Mouse (Mus musculus) lung, postnatal 0 days (tissue): ENCODE measurements at regions not wholly inside any gene's neighbourhood (a gene's known extent, or its start where the extent isn't known, plus 50 kb on each side); places are given as distances from the start of the nearest gene placed in this dataset.

Experiments used
- CTCF ChIP-seq: IDR thresholded peaks from 2 replicates; pipeline ENCODE4 v1.5.1; 2016; ENCODE audit warnings: antibody characterized with exemption, mild to moderate bottlenecking
- EP300 ChIP-seq: IDR thresholded peaks from 2 replicates; pipeline ENCODE4 v1.6.1; 2016; ENCODE audit warnings: antibody characterized with exemption, mild to moderate bottlenecking, control low read depth

DNA sequence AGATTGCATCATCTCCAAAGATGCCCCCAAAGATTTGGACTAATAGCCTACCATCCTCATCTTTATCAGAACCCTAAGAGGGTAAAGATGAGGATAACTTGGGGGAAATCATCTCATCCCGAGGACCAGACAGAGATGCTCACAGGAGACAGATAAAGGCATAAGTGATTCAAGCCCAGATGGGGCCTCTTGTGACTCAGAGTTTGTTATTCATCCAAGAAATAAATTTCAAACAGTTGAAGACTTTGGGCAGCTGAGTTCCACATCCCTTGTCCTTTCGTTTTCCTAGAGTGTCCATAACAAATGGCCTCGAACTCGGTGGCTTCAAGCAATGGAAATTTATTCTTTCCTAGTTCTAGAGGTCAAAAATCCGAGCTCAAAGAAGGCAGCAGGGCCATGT, 485.1 kb upstream of the Gm10131 start:
- TF ChIP-seq CTCF (no peak), EP300 (no peak)
